16 mouse cellular contexts compared by ENCODE assay signal in the genomic region with DNA sequence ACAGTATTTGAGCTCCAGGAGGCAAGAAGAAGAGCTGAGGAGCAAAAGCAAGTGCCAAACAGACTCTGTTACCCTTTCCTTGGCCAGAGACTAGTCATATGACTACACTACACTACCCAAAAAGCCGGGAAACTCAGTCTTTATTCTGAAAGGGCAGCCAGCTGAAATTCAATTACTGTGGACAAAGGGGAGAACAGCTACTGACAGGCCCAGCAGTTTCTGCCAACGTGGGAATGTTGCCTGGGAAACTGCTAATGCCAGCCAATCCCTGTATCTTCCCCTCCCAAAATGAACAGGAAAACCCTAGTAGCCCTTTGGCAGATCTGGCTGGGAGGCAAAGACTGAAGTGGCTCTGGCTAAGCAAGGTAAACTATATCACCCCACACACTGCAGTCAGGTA. TPM values are rescaled to one million over a fixed set of nuclear protein-coding genes. Genes with fewer than 3 reads are reported as not detected.
A peak's percentile ranks its signal among the peaks of the same experiment; 100 is the strongest.
DNase-seq lines count a peak whose midpoint lies in the region; ATAC-seq lines count a peak whose summit lies in the region.
"Had no signal": no experiment of that assay in that cellular context is flagged by ENCODE, and none has a peak within 500 bp of the region (broad histone marks: within the 10 kb centered on the region; RNA-seq: fewer than 3 reads in every experiment).

No protein-coding gene starts in this region.

- 3% methylated on average over 2 of the region's 2 CpGs for WGBS in hindbrain, embryonic 12.5 days
- WGBS in hindbrain, embryonic 11.5 days = 18% methylated on average over 2 of the region's 2 CpGs
- WGBS in forebrain, embryonic 16.5 days = 0% methylated on average over 2 of the region's 2 CpGs
- 11% methylated on average over 2 of the region's 2 CpGs for WGBS in neural tube, embryonic 15.5 days

- no peak for ATAC-seq in hindbrain, embryonic 12.5 days (ENCODE audit: low FRiP score)
- ATAC-seq in hindbrain, embryonic 11.5 days (ENCODE audit: low FRiP score) = no peak
- ATAC-seq in forebrain, embryonic 16.5 days = peak; percentile 85
- ATAC-seq in neural tube, embryonic 15.5 days (ENCODE audit: low FRiP score) = no peak; the same call in 1 of the 2 replicates
- ATAC-seq: Patski had no signal

- H3K4me2 ChIP-seq in hindbrain, embryonic 12.5 days (replicated peaks) = no peak overlapping the region
- H3K4me2 ChIP-seq in hindbrain, embryonic 11.5 days (replicated peaks; ENCODE audit: low read depth, low read length) = no peak overlapping the region
- H3K4me2 ChIP-seq in forebrain, embryonic 16.5 days (ENCODE audit: low read length) = no peak overlapping the region
- H3K4me2 ChIP-seq in neural tube, embryonic 15.5 days = no peak overlapping the region
- H3K4me2 ChIP-seq: lung, embryonic 15.5 days had no signal

- 0 out of 2 replicates have a peak overlapping the region, but pooled peaks have one; percentile 18 for H3K9ac ChIP-seq in hindbrain, embryonic 12.5 days
- H3K9ac ChIP-seq in hindbrain, embryonic 11.5 days (ENCODE audit: low read depth, low read length) = no peak overlapping the region
- no peak overlapping the region for H3K9ac ChIP-seq in forebrain, embryonic 16.5 days (replicated peaks; ENCODE audit: low read depth, low read length)
- no peak overlapping the region for H3K9ac ChIP-seq in neural tube, embryonic 15.5 days (replicated peaks)
- H3K9ac ChIP-seq: lung, embryonic 15.5 days had no signal

- no peaks in the 10 kb centered on the region for H3K9me3 ChIP-seq in hindbrain, embryonic 12.5 days (replicated peaks)
- no peaks in the 10 kb centered on the region for H3K9me3 ChIP-seq in hindbrain, embryonic 11.5 days (ENCODE audit: control insufficient read depth, low read length)
- H3K9me3 ChIP-seq in forebrain, embryonic 16.5 days (ENCODE audit: control insufficient read depth, low read length) = no peaks in the 10 kb centered on the region
- H3K9me3 ChIP-seq in neural tube, embryonic 15.5 days (replicated peaks) = no peaks in the 10 kb centered on the region
- H3K9me3 ChIP-seq: lung, embryonic 15.5 days had no signal

- no peaks in the 10 kb centered on the region for H3K36me3 ChIP-seq in hindbrain, embryonic 12.5 days
- H3K36me3 ChIP-seq in hindbrain, embryonic 11.5 days (ENCODE audit: control insufficient read depth, insufficient read depth, low read length) = no peaks in the 10 kb centered on the region
- no peaks in the 10 kb centered on the region for H3K36me3 ChIP-seq in forebrain, embryonic 16.5 days (ENCODE audit: control insufficient read depth, insufficient read depth)
- H3K36me3 ChIP-seq in neural tube, embryonic 15.5 days = no peaks in the 10 kb centered on the region
- H3K36me3 ChIP-seq: lung, embryonic 15.5 days had no signal

- H3K4me1 ChIP-seq in hindbrain, embryonic 12.5 days = peaks cover 6% of the 10 kb centered on the region
- H3K4me1 ChIP-seq in hindbrain, embryonic 11.5 days (replicated peaks; ENCODE audit: control insufficient read depth, insufficient read depth, low read length) = no peaks in the 10 kb centered on the region
- H3K4me1 ChIP-seq in forebrain, embryonic 16.5 days (replicated peaks; ENCODE audit: control insufficient read depth, insufficient read depth, low read length) = peaks cover 8% of the 10 kb centered on the region
- H3K4me1 ChIP-seq in neural tube, embryonic 15.5 days = peaks cover 12% of the 10 kb centered on the region; the same call in 1 of the 2 replicates
- H3K4me1 ChIP-seq: lung, embryonic 15.5 days had no signal

- H3K4me3 ChIP-seq in hindbrain, embryonic 12.5 days = no peak overlapping the region
- no peak overlapping the region for H3K4me3 ChIP-seq in hindbrain, embryonic 11.5 days (ENCODE audit: low read depth, low read length)
- no peak overlapping the region for H3K4me3 ChIP-seq in forebrain, embryonic 16.5 days (replicated peaks; ENCODE audit: low read length)
- H3K4me3 ChIP-seq in neural tube, embryonic 15.5 days (replicated peaks) = no peak overlapping the region
- H3K4me3 ChIP-seq: lung, embryonic 15.5 days had no signal

- no peak overlapping the region for H3K27ac ChIP-seq in hindbrain, embryonic 12.5 days
- no peak overlapping the region for H3K27ac ChIP-seq in hindbrain, embryonic 11.5 days (ENCODE audit: low read depth, low read length)
- peak overlapping the region; percentile 43; the same call in 1 of the 2 replicates for H3K27ac ChIP-seq in forebrain, embryonic 16.5 days (ENCODE audit: low read length)
- H3K27ac ChIP-seq in neural tube, embryonic 15.5 days (replicated peaks) = peak overlapping the region; percentile 51
- H3K27ac ChIP-seq: lung, embryonic 15.5 days had no signal

- intact Hi-C loops in heart, postnatal 14 days (cut with DNase I) = no loop called here

- DNase-seq in hindbrain, embryonic 11.5 days (ENCODE audit: low spot score) = no peak
- peak; percentile 76 to 85 for DNase-seq in layer of hippocampus, postnatal 14 days (ENCODE audit: low spot score in 2 of 2)
- DNase-seq in heart, postnatal 14 days = no peak
- DNase-seq in gastrocnemius, adult 18-20 months (ENCODE audit: low spot score) = no peak
- DNase-seq in adrenal gland, adult 18-20 months (ENCODE audit: low spot score in 2 of 2) = no peak
- DNase-seq: kidney, adult 8-10 months; retina, postnatal 1 day had no signal

- no peaks in the 10 kb centered on the region for H3K27me3 ChIP-seq in hindbrain, embryonic 12.5 days
- H3K27me3 ChIP-seq in hindbrain, embryonic 11.5 days (ENCODE audit: control insufficient read depth, insufficient read depth, low read length) = no peaks in the 10 kb centered on the region
- no peaks in the 10 kb centered on the region for H3K27me3 ChIP-seq in forebrain, embryonic 16.5 days (replicated peaks; ENCODE audit: control insufficient read depth, insufficient read depth, low read length)
- no peaks in the 10 kb centered on the region for H3K27me3 ChIP-seq in neural tube, embryonic 15.5 days (replicated peaks)
- H3K27me3 ChIP-seq: lung, embryonic 15.5 days; Patski had no signal

RNA-seq across cellular contexts. Expression of a gene that starts 51.0 kb away (rescaled TPM):
- 0.20 TPM in 1 of 2 replicates, not detected in the other for polyA plus RNA-seq in hindbrain, embryonic 12.5 days (2016; fragmentation: Nextera tagmentation; extraction: Ambion mirVana)
- not detected in 2 replicates for polyA plus RNA-seq in hindbrain, embryonic 11.5 days (2014; fragmentation: Nextera tagmentation; extraction: Ambion mirVana)
- 0.34 and 0.60 TPM in 2 replicates for polyA plus RNA-seq in forebrain, embryonic 16.5 days (2015; fragmentation: Nextera tagmentation; extraction: Ambion mirVana)
- 1 to 10 TPM; 7.9 to 8.5 TPM for total RNA-seq in layer of hippocampus, postnatal 14 days (2021)
- 0.80 and 1.0 TPM in 2 replicates for polyA plus RNA-seq in neural tube, embryonic 15.5 days (2015; fragmentation: Nextera tagmentation; extraction: Ambion mirVana)
- total RNA-seq in heart, postnatal 14 days (2021) = not detected
- not detected for total RNA-seq in gastrocnemius, adult 18-20 months (2021)
- total RNA-seq in adrenal gland, adult 18-20 months (2021) = under 1 TPM; 0.23 to 0.42 TPM
- polyA plus RNA-seq: heart, embryonic 14.5 days; lung, embryonic 15.5 days; stomach, embryonic 16.5 days had no signal

RNA-seq across cellular contexts. Expression of a gene that starts 51.7 kb away (rescaled TPM):
- 1.1 and 1.4 TPM in 2 replicates for polyA plus RNA-seq in hindbrain, embryonic 12.5 days (2016; fragmentation: Nextera tagmentation; extraction: Ambion mirVana)
- polyA plus RNA-seq in hindbrain, embryonic 11.5 days (2014; fragmentation: Nextera tagmentation; extraction: Ambion mirVana) = 0.61 and 1.3 TPM in 2 replicates
- polyA plus RNA-seq in forebrain, embryonic 16.5 days (2015; fragmentation: Nextera tagmentation; extraction: Ambion mirVana) = 1.1 and 1.2 TPM in 2 replicates
- total RNA-seq in layer of hippocampus, postnatal 14 days (2021) = 1 to 10 TPM; 2.1 to 3.0 TPM
- 1.2 and 3.7 TPM in 2 replicates for polyA plus RNA-seq in neural tube, embryonic 15.5 days (2015; fragmentation: Nextera tagmentation; extraction: Ambion mirVana)
- 1 to 10 TPM; 7.9 to 8.4 TPM for total RNA-seq in heart, postnatal 14 days (2021)
- total RNA-seq in gastrocnemius, adult 18-20 months (2021) = 10 to 100 TPM; 10.2 to 14.3 TPM
- 10 to 100 TPM; 15.1 to 19.0 TPM for total RNA-seq in adrenal gland, adult 18-20 months (2021)

RNA-seq across cellular contexts. Expression of a gene that starts 57.5 kb away (rescaled TPM):
- polyA plus RNA-seq in hindbrain, embryonic 12.5 days (2016; fragmentation: Nextera tagmentation; extraction: Ambion mirVana) = not detected in 2 replicates
- polyA plus RNA-seq in hindbrain, embryonic 11.5 days (2014; fragmentation: Nextera tagmentation; extraction: Ambion mirVana) = not detected in 2 replicates
- not detected in 2 replicates for polyA plus RNA-seq in forebrain, embryonic 16.5 days (2015; fragmentation: Nextera tagmentation; extraction: Ambion mirVana)
- not detected for total RNA-seq in layer of hippocampus, postnatal 14 days (2021)
- 3.5 TPM in 1 of 2 replicates, not detected in the other for polyA plus RNA-seq in neural tube, embryonic 15.5 days (2015; fragmentation: Nextera tagmentation; extraction: Ambion mirVana)
- total RNA-seq in heart, postnatal 14 days (2021) = under 1 TPM in 1 of 2 experiments, not detected in 1; 0.22 TPM
- total RNA-seq in gastrocnemius, adult 18-20 months (2021) = not detected
- not detected for total RNA-seq in adrenal gland, adult 18-20 months (2021)
- polyA plus RNA-seq: C2C12; heart, embryonic 14.5 days; limb, embryonic 11.5 days; Patski had no signal

Comparison
In these comparisons a context has a peak if more than half of its experiments do, and no peak if none do; other contexts are left out.
1. H3K27ac ChIP-seq: peak in forebrain, embryonic 16.5 days (single experiment) and neural tube, embryonic 15.5 days (single experiment); none in hindbrain, embryonic 12.5 days (single experiment) and hindbrain, embryonic 11.5 days (single experiment).
2. DNase-seq: peak in layer of hippocampus, postnatal 14 days (2 of 2); none in hindbrain, embryonic 11.5 days (single experiment), heart, postnatal 14 days (0 of 2), gastrocnemius, adult 18-20 months (single experiment) and adrenal gland, adult 18-20 months (0 of 2).
3. RNA of a gene that starts 51.0 kb away (total RNA-seq): 7.9 to 8.5 TPM in layer of hippocampus, postnatal 14 days; 0.23 to 0.42 TPM in adrenal gland, adult 18-20 months, not detected in heart, postnatal 14 days and not detected in gastrocnemius, adult 18-20 months; every median in the first group is over 4 times any median in the second.